Mouse (Mus musculus) G1E (cell line): ENCODE measurements around the gene Fkbp14. TPM values are rescaled to one million over a fixed set of nuclear protein-coding genes. Genes with fewer than 3 reads are reported as not detected.

ENCODE experiments used
- ATAC-seq: 2 replicates; pipeline ENCODE4 v1.8.0; 2016; ENCODE audit warnings: mild to moderate bottlenecking; ENCODE audit not compliant: insufficient number of reproducible peaks, poor library complexity, low FRiP score, severe bottlenecking; ENCODE audit errors: extremely low read depth
- DNase-seq: peaks from one replicate; pipeline ENCODE4 v3.0.0; 2012; ENCODE audit warnings: low spot score
- H3K27me3 ChIP-seq: 2 replicates; pipeline ENCODE4 v1.6.1; 2012; ENCODE audit warnings: mild to moderate bottlenecking, low read length, inconsistent platforms; ENCODE audit not compliant: insufficient read depth
- H3K36me3 ChIP-seq: replicated peaks from 2 replicates; pipeline ENCODE3; 2012; ENCODE audit warnings: mild to moderate bottlenecking, inconsistent platforms
- H3K4me1 ChIP-seq: 2 replicates; pipeline ENCODE4 v1.6.1; 2012; ENCODE audit warnings: low read depth, low read length, inconsistent platforms, mixed read lengths; ENCODE audit not compliant: insufficient read depth
- H3K4me3 ChIP-seq: 2 replicates; pipeline ENCODE4 v1.5.1; 2012; ENCODE audit warnings: low read depth, mild to moderate bottlenecking, inconsistent platforms, low read length, moderate library complexity, mixed read lengths
- H3K9me3 ChIP-seq: replicated peaks from 2 replicates; pipeline ENCODE4 v1.6.1; 2012; ENCODE audit warnings: inconsistent platforms
- CTCF ChIP-seq: IDR thresholded peaks from 2 replicates; pipeline ENCODE4 v1.5.1; 2012; ENCODE audit warnings: low read depth, low read length, inconsistent platforms, mixed read lengths
- GATA1 ChIP-seq: IDR thresholded peaks from 2 replicates; pipeline ENCODE4 v1.6.1; 2012; ENCODE audit warnings: borderline replicate concordance, low read length, inconsistent platforms, mixed read lengths
- GATA2 ChIP-seq: IDR thresholded peaks from 2 replicates; pipeline ENCODE4 v1.6.1; 2012; ENCODE audit warnings: low read depth, low read length, inconsistent platforms, borderline replicate concordance
- POLR2AphosphoS5 ChIP-seq: IDR thresholded peaks from 2 replicates; pipeline ENCODE4 v1.6.1; 2012; ENCODE audit warnings: low read depth, low read length, inconsistent platforms; ENCODE audit not compliant: insufficient replicate concordance
- TAL1 ChIP-seq: conservative IDR thresholded peaks from 2 replicates; pipeline ENCODE4 v1.6.1; 2012; ENCODE audit warnings: low read depth, low read length, inconsistent platforms, mixed read lengths
- polyA plus RNA-seq: library from polyadenylated mRNA; stranded (reverse); fragments of >175 nt; gene quantifications from 2 replicates; pipeline ENCODE4 v1.2.3, GENCODE M21; 2012
- total RNA-seq, 2 experiments: library from RNA; stranded (forward) in 1 of 2; stranded (reverse) in 1 of 2; fragments of 200-1000 nt in 1 of 2; fragments of >200 nt in 1 of 2; fragmentation: Nextera tagmentation in 1 of 2; gene quantifications; 2 replicates each; pipeline ENCODE4 v1.2.3; 2014 to 2017

Gene Fkbp14
- total and polyA plus RNA-seq, 3 experiments, result 0.11 to 6.7 (median 2.5) TPM

GRCm38 (mm10) chr6:54620357-54620756 lies 23.2 kb upstream of the Fkbp14 start:
- no peak for TF ChIP-seq GATA1
- no peak for TF ChIP-seq GATA2
- no peak for TF ChIP-seq CTCF
- TF ChIP-seq TAL1, result no peak
- TF ChIP-seq POLR2AphosphoS5, result no peak
- Histone ChIP-seq H3K4me3 (no peak overlapping the region), H3K27me3 (no peaks in the 10 kb centered on the region), H3K4me1 (no peaks in the 10 kb centered on the region), H3K36me3 (peaks cover 62% of the 10 kb centered on the region), H3K9me3 (no peaks in the 10 kb centered on the region)
- ATAC-seq, result no peak
- DNase-seq, result no peak

GRCm38 (mm10) chr6:54619530-54619929 lies 22.4 kb upstream of the Fkbp14 start:
- Histone ChIP-seq H3K9me3 (no peaks in the 10 kb centered on the region), H3K36me3 (peaks cover 63% of the 10 kb centered on the region), H3K4me1 (no peaks in the 10 kb centered on the region), H3K27me3 (no peaks in the 10 kb centered on the region), H3K4me3 (no peak overlapping the region)
- TF ChIP-seq TAL1 (no peak), CTCF (no peak), GATA2 (no peak), POLR2AphosphoS5 (no peak), GATA1 (no peak)
- ATAC-seq (no peak), DNase-seq (no peak)

- H3K36me3 ChIP-seq, result peaks cover 56% of the 10 kb centered on the region
- TF ChIP-seq TAL1 (no peak), GATA1 (no peak), POLR2AphosphoS5 (no peak), GATA2 (no peak), CTCF (no peak)
- H3K9me3 ChIP-seq, result no peaks in the 10 kb centered on the region
- H3K27me3 ChIP-seq, result no peaks in the 10 kb centered on the region
- no peak overlapping the region for H3K4me3 ChIP-seq
- DNase-seq (no peak), ATAC-seq (no peak)
- no peaks in the 10 kb centered on the region for H3K4me1 ChIP-seq
Measured at GRCm38 (mm10) chr6:54617363-54617762, 20.3 kb upstream of the Fkbp14 start.

GRCm38 (mm10) chr6:54606241-54606640 lies 9.1 kb upstream of the Fkbp14 start:
- no peak overlapping the region for H3K4me3 ChIP-seq
- no peaks in the 10 kb centered on the region for H3K27me3 ChIP-seq
- ATAC-seq, result no peak
- peaks cover 3% of the 10 kb centered on the region; the same call in 1 of the 2 replicates for H3K9me3 ChIP-seq
- TF ChIP-seq TAL1 (no peak), GATA2 (no peak), POLR2AphosphoS5 (no peak)
- peaks cover 17% of the 10 kb centered on the region for H3K36me3 ChIP-seq
- H3K4me1 ChIP-seq, result no peaks in the 10 kb centered on the region
- DNase-seq, result no peak

- H3K27me3 ChIP-seq, result no peaks in the 10 kb centered on the region
- ATAC-seq (no peak), DNase-seq (no peak)
- TF ChIP-seq CTCF (no peak), GATA2 (no peak), TAL1 (no peak), GATA1 (no peak), POLR2AphosphoS5 (no peak)
- H3K4me1 ChIP-seq, result no peaks in the 10 kb centered on the region
- H3K4me3 ChIP-seq, result no peak overlapping the region
- peaks cover 3% of the 10 kb centered on the region; the same call in 1 of the 2 replicates for H3K9me3 ChIP-seq
- H3K36me3 ChIP-seq, result peaks cover 26% of the 10 kb centered on the region
Measured at GRCm38 (mm10) chr6:54604001-54604715, 7.0 kb upstream of the Fkbp14 start.

- Histone ChIP-seq H3K9me3 (peaks cover 3% of the 10 kb centered on the region; the same call in 1 of the 2 replicates), H3K4me3 (no peak overlapping the region), H3K4me1 (no peaks in the 10 kb centered on the region), H3K36me3 (peaks cover 32% of the 10 kb centered on the region), H3K27me3 (no peaks in the 10 kb centered on the region)
- ATAC-seq, result no peak
- TF ChIP-seq CTCF, result no peak
- TF ChIP-seq GATA2, result no peak
- TF ChIP-seq TAL1, result no peak
- no peak for TF ChIP-seq POLR2AphosphoS5
- no peak for TF ChIP-seq GATA1
- DNase-seq, result no peak
Measured at GRCm38 (mm10) chr6:54602891-54603290, 5.8 kb upstream of the Fkbp14 start.
